Mouse (Mus musculus): ENCODE results near the gene Gimap1.

GRCm38 (mm10) chr6:48723468-48723867, 15.4 kb upstream of the Gimap1 start:
- TF ChIP-seq CTCF (IDR thresholded peaks at IDR 0.05; ENCODE audit: control insufficient read depth, insufficient read depth, low read length) (no peak), POLR2A (IDR thresholded peaks at IDR 0.05; ENCODE audit: borderline replicate concordance, control insufficient read depth, low read depth, low read length) (no peak)

Measured in bone marrow, adult 2 months (tissue).